Mouse (Mus musculus) lung, embryonic 16.5 days (tissue): ENCODE measurements around the gene Dpep2nb. TPM values are rescaled to one million over a fixed set of nuclear protein-coding genes. Genes with fewer than 3 reads are reported as not detected.
A peak's percentile ranks its signal among the peaks of the same experiment; 100 is the strongest.
"Not testable (repeated sequence)": the region's sequence is repeated elsewhere in the genome, so short reads cannot be mapped to it uniquely, and the experiment has no call there.

ENCODE experiments used
- ATAC-seq: fragments of 200-750 bp; cut with Nextera tagmentation; 2 replicates; pipeline ENCODE4 v1.8.0; 2017; ENCODE audit warnings: low read depth, mild to moderate bottlenecking, moderate library complexity
- H3K27ac ChIP-seq: fragments of 300-500 bp; sonication (generic); 2 replicates; pipeline ENCODE4 v1.5.1; 2014; ENCODE audit warnings: mild to moderate bottlenecking, control low read depth, low read length
- H3K27me3 ChIP-seq: fragments of 300-500 bp; sonication (generic); 2 replicates; pipeline ENCODE4 v1.6.1; 2014; ENCODE audit warnings: low read depth, low read length, mixed read lengths; ENCODE audit not compliant: control insufficient read depth, insufficient read depth
- H3K36me3 ChIP-seq: fragments of 300-500 bp; sonication (generic); 2 replicates; pipeline ENCODE4 v1.6.1; 2014; ENCODE audit warnings: low read length; ENCODE audit not compliant: control insufficient read depth, insufficient read depth
- H3K4me1 ChIP-seq: fragments of 300-500 bp; sonication (generic); replicated peaks from 2 replicates; pipeline ENCODE4 v1.6.1; 2014; ENCODE audit warnings: low read length, mixed read lengths; ENCODE audit not compliant: control insufficient read depth, insufficient read depth
- H3K4me2 ChIP-seq: fragments of 300-500 bp; sonication (generic); 2 replicates; pipeline ENCODE4 v1.6.1; 2014; ENCODE audit warnings: low read depth, low read length, control low read depth
- H3K4me3 ChIP-seq: fragments of 300-500 bp; sonication (generic); 2 replicates; pipeline ENCODE4 v1.5.1; 2014; ENCODE audit warnings: mild to moderate bottlenecking, low read length, control low read depth
- H3K9ac ChIP-seq: fragments of 300-500 bp; sonication (generic); 2 replicates; pipeline ENCODE4 v1.6.1; 2014; ENCODE audit warnings: low read length, control low read depth
- H3K9me3 ChIP-seq: fragments of 300-500 bp; sonication (generic); 2 replicates; pipeline ENCODE4 v1.6.1; 2016; ENCODE audit warnings: low read length; ENCODE audit not compliant: control insufficient read depth
- WGBS: fragments of 180-500 bp; shearing (Covaris S2); extraction: QIAGEN DNeasy Blood & Tissue Kit; methylation state at CpG from one replicate; pipeline ENCODE4 v1.1.7; 2014; 5-methylcytosine and 5-hydroxymethylcytosine counted together
- polyA plus RNA-seq: library from polyadenylated mRNA; unstranded; fragments of >200 nt; fragmentation: Nextera tagmentation; extraction: Ambion mirVana; gene quantifications from 2 replicates; pipeline ENCODE4 v1.2.1, GENCODE M21; 2015

Gene Dpep2nb
- polyA plus RNA-seq, 1 experiment from 2014 or later = not detected

DNA sequence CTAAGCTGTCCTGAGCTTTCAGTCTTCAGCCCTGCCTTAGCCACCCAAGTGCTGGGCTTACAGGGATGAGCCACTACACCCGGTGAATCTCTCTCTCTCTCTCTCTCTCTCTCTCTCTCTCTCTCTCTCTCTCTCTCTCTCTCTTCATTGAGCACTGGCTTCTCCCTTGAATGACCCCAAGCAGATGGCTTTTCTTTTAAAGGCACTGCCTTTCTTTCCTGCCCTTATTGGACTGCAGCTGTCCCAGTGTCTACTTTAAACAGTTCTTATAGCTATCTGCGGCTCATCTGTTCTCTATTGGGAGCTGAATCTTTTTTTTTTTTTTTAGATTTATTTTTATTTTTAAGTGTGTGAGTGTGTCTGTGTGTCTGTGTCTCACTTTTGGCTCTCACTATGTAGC, 37.3 kb upstream of the Dpep2nb start:
- Histone ChIP-seq H3K9me3 (no peaks in the 10 kb centered on the region), H3K36me3 (peaks cover 7% of the 10 kb centered on the region; the same call in 1 of the 2 replicates), H3K4me2 (no peak overlapping the region), H3K27ac (no peak overlapping the region), H3K9ac (no peak overlapping the region), H3K4me1 (no peaks in the 10 kb centered on the region), H3K4me3 (no peak overlapping the region), H3K27me3 (no peaks in the 10 kb centered on the region)
- 85% methylated on average over 2 of the region's 2 CpGs for WGBS
- ATAC-seq = no peak

DNA sequence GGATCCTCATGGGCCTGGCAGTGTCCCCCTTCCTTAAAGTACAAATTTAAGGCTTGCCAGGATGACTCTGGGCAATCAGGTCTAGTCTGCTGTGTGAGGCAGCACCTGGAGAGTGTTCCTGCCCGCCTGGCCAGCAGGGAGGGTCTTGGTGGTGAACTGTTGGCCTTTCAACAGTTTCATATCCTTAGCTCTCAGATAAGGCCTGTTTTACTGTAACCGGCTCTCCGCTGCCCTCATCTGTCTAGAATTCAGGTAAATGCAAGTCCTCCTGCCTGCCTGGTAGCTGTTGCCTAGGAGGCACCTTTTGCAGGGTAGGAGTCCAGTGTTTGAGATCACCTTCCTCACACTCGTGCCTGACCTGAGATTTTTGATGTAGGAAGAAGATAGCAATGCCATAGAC, 34.4 kb upstream of the Dpep2nb start:
- no peaks in the 10 kb centered on the region for H3K9me3 ChIP-seq
- no peak overlapping the region for H3K4me3 ChIP-seq
- H3K4me2 ChIP-seq = no peak overlapping the region
- H3K27ac ChIP-seq = no peak overlapping the region
- H3K36me3 ChIP-seq = peaks cover 5% of the 10 kb centered on the region; the same call in 1 of the 2 replicates
- WGBS = 56% methylated on average over 4 of the region's 4 CpGs
- ATAC-seq = no peak
- no peaks in the 10 kb centered on the region for H3K4me1 ChIP-seq
- H3K9ac ChIP-seq = no peak overlapping the region
- no peaks in the 10 kb centered on the region for H3K27me3 ChIP-seq

DNA sequence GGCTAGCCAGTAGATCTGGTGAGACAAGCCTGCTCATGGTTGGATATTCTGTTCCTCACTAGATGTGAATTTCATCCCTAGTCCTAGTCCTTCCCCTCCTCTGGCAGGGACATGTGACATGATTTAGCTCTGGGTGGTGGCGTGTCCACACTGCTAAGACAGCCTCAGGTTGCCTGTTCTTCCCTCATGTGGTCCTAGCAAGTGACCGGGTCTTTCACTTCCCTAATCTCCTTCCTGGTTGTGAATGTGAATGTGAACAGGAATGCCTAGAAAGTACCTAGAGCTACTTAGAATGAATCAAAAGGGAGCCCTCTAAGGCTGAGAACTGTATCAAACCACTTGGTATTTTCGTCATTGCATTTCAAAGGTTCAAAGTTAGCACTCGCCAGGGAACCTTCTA, 33.8 kb upstream of the Dpep2nb start:
- Histone ChIP-seq H3K27me3 (no peaks in the 10 kb centered on the region), H3K9me3 (no peaks in the 10 kb centered on the region), H3K4me3 (no peak overlapping the region), H3K9ac (no peak overlapping the region), H3K4me2 (no peak overlapping the region), H3K4me1 (no peaks in the 10 kb centered on the region), H3K27ac (no peak overlapping the region), H3K36me3 (0 out of 2 replicates have a peak, but pooled peaks cover 2% of the 10 kb centered on the region)
- 82% methylated on average over 4 of the region's 4 CpGs for WGBS
- ATAC-seq = no peak

DNA sequence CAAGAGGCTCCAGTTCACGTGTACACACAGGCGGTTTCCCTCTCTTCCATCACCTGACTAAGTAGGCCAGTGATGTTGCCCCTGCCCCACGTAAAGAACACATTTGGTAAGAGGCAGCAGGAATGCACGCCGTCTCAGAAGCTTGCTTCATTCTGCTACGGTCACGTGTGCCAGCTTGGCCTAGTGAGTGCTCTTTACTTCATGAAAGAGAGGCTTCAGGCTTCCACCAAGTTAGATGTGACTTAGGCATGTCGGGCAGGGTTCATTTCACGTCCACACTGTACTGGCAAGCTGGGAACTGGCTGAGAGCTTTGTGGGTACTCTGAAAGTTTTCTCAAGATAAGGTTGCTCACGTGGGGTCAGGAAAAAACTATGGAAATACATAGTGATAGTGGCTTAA, 32.9 kb upstream of the Dpep2nb start:
- H3K27me3 ChIP-seq = no peaks in the 10 kb centered on the region
- H3K9me3 ChIP-seq = no peaks in the 10 kb centered on the region
- no peak for ATAC-seq
- H3K4me1 ChIP-seq = no peaks in the 10 kb centered on the region
- no peak overlapping the region for H3K9ac ChIP-seq
- 0 out of 2 replicates have a peak, but pooled peaks cover 2% of the 10 kb centered on the region for H3K36me3 ChIP-seq
- no peak overlapping the region for H3K4me3 ChIP-seq
- no peak overlapping the region for H3K4me2 ChIP-seq
- H3K27ac ChIP-seq = no peak overlapping the region
- 82% methylated on average over 10 of the region's 10 CpGs for WGBS

DNA sequence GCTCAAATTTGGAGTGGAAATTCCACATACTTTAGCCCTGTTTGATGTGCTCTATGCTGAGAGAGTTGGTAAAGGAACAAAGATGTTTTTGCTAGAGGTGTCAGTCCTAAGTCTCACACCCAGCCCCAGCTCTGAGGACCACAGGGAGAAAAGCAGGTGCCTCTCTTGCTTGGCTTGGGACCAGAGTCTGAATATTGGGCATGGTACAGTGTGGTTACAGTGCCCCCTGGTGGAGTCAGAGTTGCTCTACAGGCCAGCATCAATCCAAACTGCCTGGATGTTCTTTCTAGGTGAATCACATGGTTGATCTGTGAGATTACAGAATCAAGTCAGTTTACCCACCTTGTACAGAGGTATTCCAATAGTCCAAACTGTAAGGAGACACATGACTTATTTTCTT, 16.7 kb upstream of the Dpep2nb start:
- Histone ChIP-seq H3K9ac (no peak overlapping the region), H3K4me3 (no peak overlapping the region), H3K36me3 (peaks cover 2% of the 10 kb centered on the region; the same call in 1 of the 2 replicates), H3K27ac (no peak overlapping the region), H3K9me3 (no peaks in the 10 kb centered on the region), H3K4me1 (no peaks in the 10 kb centered on the region), H3K27me3 (no peaks in the 10 kb centered on the region), H3K4me2 (no peak overlapping the region)
- peak; percentile 43; the same call in 1 of the 2 replicates for ATAC-seq

DNA sequence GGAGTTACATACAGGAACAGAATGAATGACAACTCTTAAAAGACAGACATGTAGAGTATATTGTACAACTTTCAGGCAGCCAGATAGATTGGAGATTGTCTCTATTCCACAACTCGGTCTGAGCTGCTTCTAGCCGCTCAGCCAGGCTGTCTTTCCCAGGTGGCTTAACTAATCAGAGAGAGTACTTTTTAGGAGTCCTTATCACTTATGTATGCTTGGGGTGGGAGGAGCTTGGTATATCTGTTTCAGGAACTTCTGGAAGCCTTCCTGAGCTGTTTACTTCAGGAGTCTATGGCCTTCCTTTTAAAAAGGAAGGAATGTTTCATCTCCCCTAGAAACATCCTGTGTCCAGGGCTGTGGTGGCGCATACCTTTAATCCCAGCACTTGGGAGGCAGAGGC, 12.3 kb upstream of the Dpep2nb start:
- no peaks in the 10 kb centered on the region for H3K4me1 ChIP-seq
- H3K27me3 ChIP-seq = no peaks in the 10 kb centered on the region
- H3K9me3 ChIP-seq = no peaks in the 10 kb centered on the region
- WGBS = 84% methylated on average over 3 of the region's 3 CpGs
- no peak overlapping the region for H3K9ac ChIP-seq
- H3K27ac ChIP-seq = no peak overlapping the region
- no peaks in the 10 kb centered on the region for H3K36me3 ChIP-seq
- no peak overlapping the region for H3K4me2 ChIP-seq
- H3K4me3 ChIP-seq = no peak overlapping the region
- no peak for ATAC-seq

DNA sequence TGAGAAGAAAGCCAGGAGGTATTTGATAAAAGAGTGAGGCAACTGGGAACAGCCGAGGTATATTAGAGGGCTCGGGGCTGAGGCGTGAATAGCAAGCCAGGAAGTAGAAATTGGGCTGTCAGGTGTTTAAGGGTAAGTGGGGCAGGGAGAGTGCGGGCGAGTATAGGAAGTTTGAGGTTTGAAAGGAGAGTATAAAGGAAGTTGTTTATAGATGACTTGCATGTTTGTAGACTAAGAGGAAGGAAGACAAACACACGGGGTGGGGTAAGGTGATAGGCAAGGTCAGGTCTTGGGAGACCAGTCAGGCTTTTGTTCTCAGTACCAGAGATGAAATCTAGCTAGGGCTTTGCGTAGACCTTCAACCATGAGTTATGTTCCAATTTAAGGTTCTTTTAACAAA, 11.4 kb upstream of the Dpep2nb start:
- no peak overlapping the region for H3K9ac ChIP-seq
- no peaks in the 10 kb centered on the region for H3K27me3 ChIP-seq
- no peak overlapping the region for H3K4me3 ChIP-seq
- ATAC-seq = no peak
- H3K9me3 ChIP-seq = no peaks in the 10 kb centered on the region
- no peaks in the 10 kb centered on the region for H3K4me1 ChIP-seq
- no peak overlapping the region for H3K27ac ChIP-seq
- no peak overlapping the region for H3K4me2 ChIP-seq
- 83% methylated on average over 7 of the region's 7 CpGs for WGBS
- no peaks in the 10 kb centered on the region for H3K36me3 ChIP-seq

DNA sequence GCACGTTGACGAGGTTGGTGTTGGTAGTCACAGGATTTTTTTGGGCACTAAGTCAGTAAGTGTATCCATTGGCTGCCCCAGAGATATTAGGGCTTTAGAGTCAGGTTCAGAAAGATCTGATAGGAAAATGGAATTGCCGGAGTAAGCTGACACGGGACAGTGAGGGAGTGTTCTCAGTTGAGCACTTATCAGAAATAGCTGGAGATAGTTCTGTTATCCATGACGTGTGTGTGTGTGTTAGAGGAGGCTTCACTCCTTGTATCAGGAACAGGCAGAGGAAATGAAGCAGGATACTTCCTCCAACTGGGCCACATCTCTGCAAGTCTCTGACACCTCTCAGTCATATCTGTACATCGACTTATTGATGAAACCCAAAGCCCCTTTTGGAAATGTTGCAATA, 10.5 kb upstream of the Dpep2nb start:
- H3K27ac ChIP-seq = no peak overlapping the region
- peaks cover 4% of the 10 kb centered on the region for H3K4me1 ChIP-seq
- no peak overlapping the region for H3K4me2 ChIP-seq
- no peaks in the 10 kb centered on the region for H3K36me3 ChIP-seq
- H3K9ac ChIP-seq = no peak overlapping the region
- ATAC-seq = no peak
- H3K9me3 ChIP-seq = no peaks in the 10 kb centered on the region
- 91% methylated on average over 6 of the region's 6 CpGs for WGBS
- H3K27me3 ChIP-seq = no peaks in the 10 kb centered on the region
- no peak overlapping the region for H3K4me3 ChIP-seq

DNA sequence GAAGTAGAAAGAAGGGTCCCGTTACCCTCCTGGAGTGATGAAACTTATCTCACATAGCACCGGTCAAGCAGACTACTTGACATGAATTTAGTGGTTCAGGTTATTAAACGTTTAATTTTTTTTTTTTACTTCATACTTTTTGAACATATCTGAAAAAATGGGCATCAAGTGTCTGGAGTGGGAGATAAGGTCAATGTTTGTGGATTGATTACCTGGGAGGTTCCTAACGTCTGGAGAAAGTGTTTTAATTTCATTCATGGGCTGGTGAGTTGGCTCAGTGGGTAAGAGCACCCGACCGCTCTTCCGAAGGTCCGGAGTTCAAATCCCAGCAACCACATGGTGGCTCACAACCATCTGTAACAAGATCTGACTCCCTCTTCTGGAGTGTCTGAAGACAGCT, 6.4 kb upstream of the Dpep2nb start:
- not testable (repeated sequence) for H3K36me3 ChIP-seq, H3K27me3 ChIP-seq, H3K27ac ChIP-seq, ATAC-seq, H3K9me3 ChIP-seq
- H3K4me3 ChIP-seq = peak overlapping the region; percentile 91
- peak overlapping the region; percentile 97 for H3K4me2 ChIP-seq
- H3K9ac ChIP-seq = peak overlapping the region; percentile 90
- peaks cover 14% of the 10 kb centered on the region for H3K4me1 ChIP-seq
- 71% methylated on average over 8 of the region's 8 CpGs for WGBS

DNA sequence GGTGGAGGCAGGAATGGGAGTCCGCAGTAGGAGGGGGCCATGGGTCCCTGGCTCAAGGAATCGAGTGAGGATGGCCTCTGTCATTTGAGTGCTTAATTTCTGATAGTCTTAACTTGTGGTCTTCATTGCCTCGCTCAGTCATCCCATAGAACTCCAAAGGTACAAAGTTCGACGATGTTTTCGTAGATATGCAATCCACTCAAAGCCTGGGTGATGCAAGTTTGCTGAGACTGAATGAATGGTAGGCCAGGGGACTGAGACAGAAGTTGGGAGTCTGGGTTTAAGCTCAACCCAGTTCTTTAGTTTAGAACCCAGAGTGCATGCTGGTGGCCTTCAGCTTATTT, 5.8 kb upstream of the Dpep2nb start, which contains the start of gene Ddx28:
Ddx28 (minus strand) TSS at position 240 of the 344 bp plus-strand sequence.
- Histone ChIP-seq H3K27me3 (no peaks in the 10 kb centered on the region), H3K4me3 (peak within 1 kb of the TSS; percentile 91), H3K4me2 (peak within 1 kb of the TSS; percentile 97), H3K4me1 (peaks cover 14% of the 10 kb centered on the region), H3K9me3 (no peaks in the 10 kb centered on the region), H3K36me3 (no peaks in the 10 kb centered on the region), H3K9ac (peak within 1 kb of the TSS; percentile 90), H3K27ac (peak within 1 kb of the TSS; percentile 43; the same call in 1 of the 2 replicates)
- 2% methylated on average over 6 of the region's 6 CpGs for WGBS
- no peak for ATAC-seq
